Mouse (Mus musculus): ENCODE data around the gene Hk3. TPM values are rescaled to one million over a fixed set of nuclear protein-coding genes. Genes with fewer than 3 reads are reported as not detected.

Gene Hk3
- polyA plus RNA-seq, 1 experiment = 1.9 TPM

- peak in 1 of 2 experiments; percentile 54 for DNase-seq (ENCODE audit: extremely low spot score in 1 of 2, low spot score in 1 of 2)
Observed at GRCm38 (mm10) chr13:55005691-55006414, 15.3 kb downstream of the Hk3 start.

GRCm38 (mm10) chr13:55004646-55005045, 16.5 kb downstream of the Hk3 start:
- DNase-seq (ENCODE audit: extremely low spot score in 1 of 2, low spot score in 1 of 2) = peak in 1 of 2 experiments; percentile 34

- peak in 1 of 2 experiments; percentile 64 for DNase-seq (ENCODE audit: extremely low spot score in 1 of 2, low spot score in 1 of 2)
Observed at GRCm38 (mm10) chr13:55002090-55002489, 19.1 kb downstream of the Hk3 start.

GRCm38 (mm10) chr13:55000433-55000832, 20.8 kb downstream of the Hk3 start:
- peak; percentile 62 to 81 for DNase-seq (ENCODE audit: extremely low spot score in 1 of 2, low spot score in 1 of 2)

- no peak for DNase-seq (ENCODE audit: extremely low spot score in 1 of 2, low spot score in 1 of 2)
Observed at GRCm38 (mm10) chr13:54997568-54997967, 23.6 kb downstream of the Hk3 start.

GRCm38 (mm10) chr13:54995161-54995560, 26.0 kb downstream of the Hk3 start:
- no peak for DNase-seq (ENCODE audit: extremely low spot score in 1 of 2, low spot score in 1 of 2)

GRCm38 (mm10) chr13:54994576-54994975, 26.6 kb downstream of the Hk3 start:
- no peak for DNase-seq (ENCODE audit: extremely low spot score in 1 of 2, low spot score in 1 of 2)

- DNase-seq (ENCODE audit: extremely low spot score in 1 of 2, low spot score in 1 of 2) = no peak
Observed at GRCm38 (mm10) chr13:54992215-54992614, 29.0 kb downstream of the Hk3 start.

- DNase-seq (ENCODE audit: extremely low spot score in 1 of 2, low spot score in 1 of 2) = no peak
Observed at GRCm38 (mm10) chr13:54988181-54988760, 32.9 kb downstream of the Hk3 start.

- DNase-seq (ENCODE audit: extremely low spot score in 1 of 2, low spot score in 1 of 2) = no peak
Observed at GRCm38 (mm10) chr13:54987405-54987804, 33.8 kb downstream of the Hk3 start.

- no peak for DNase-seq (ENCODE audit: extremely low spot score in 1 of 2, low spot score in 1 of 2)
Observed at GRCm38 (mm10) chr13:54983614-54984013, 37.6 kb downstream of the Hk3 start.

- DNase-seq (ENCODE audit: extremely low spot score in 1 of 2, low spot score in 1 of 2) = no peak
Observed at GRCm38 (mm10) chr13:54983001-54983400, 38.2 kb downstream of the Hk3 start.

GRCm38 (mm10) chr13:54980957-54981356, 40.2 kb downstream of the Hk3 start:
- peak in 1 of 2 experiments; percentile 53 for DNase-seq (ENCODE audit: extremely low spot score in 1 of 2, low spot score in 1 of 2)

GRCm38 (mm10) chr13:54978804-54979203, 42.4 kb downstream of the Hk3 start:
- no peak for DNase-seq (ENCODE audit: extremely low spot score in 1 of 2, low spot score in 1 of 2)

GRCm38 (mm10) chr13:54975546-54975945, 45.6 kb downstream of the Hk3 start:
- no peak for DNase-seq (ENCODE audit: extremely low spot score in 1 of 2, low spot score in 1 of 2)

- no peak for DNase-seq (ENCODE audit: extremely low spot score in 1 of 2, low spot score in 1 of 2)
Observed at GRCm38 (mm10) chr13:54970521-54971247, 50.5 kb downstream of the Hk3 start.

GRCm38 (mm10) chr13:54969513-54969912, 51.7 kb downstream of the Hk3 start:
- DNase-seq (ENCODE audit: extremely low spot score in 1 of 2, low spot score in 1 of 2) = no peak

GRCm38 (mm10) chr13:54968636-54969035, 52.5 kb downstream of the Hk3 start:
- DNase-seq (ENCODE audit: extremely low spot score in 1 of 2, low spot score in 1 of 2) = no peak

- DNase-seq (ENCODE audit: extremely low spot score in 1 of 2, low spot score in 1 of 2) = no peak
Observed at GRCm38 (mm10) chr13:54967501-54967900, 53.7 kb downstream of the Hk3 start.

- peak in 1 of 2 experiments; percentile 48 for DNase-seq (ENCODE audit: extremely low spot score in 1 of 2, low spot score in 1 of 2)
Observed at GRCm38 (mm10) chr13:54965256-54965655, 55.9 kb downstream of the Hk3 start.

- no peak for DNase-seq (ENCODE audit: extremely low spot score in 1 of 2, low spot score in 1 of 2)
Observed at GRCm38 (mm10) chr13:54960491-54960890, 60.7 kb downstream of the Hk3 start.

- DNase-seq (ENCODE audit: extremely low spot score in 1 of 2, low spot score in 1 of 2) = no peak
Observed at GRCm38 (mm10) chr13:54959842-54960241, 61.3 kb downstream of the Hk3 start.

Measured in frontal cortex, adult 2 months (tissue).